Mouse (Mus musculus) retina, postnatal 1 day (tissue): ENCODE results near the gene Taar7e.
"Not testable (repeated sequence)": the region's sequence is repeated elsewhere in the genome, so short reads cannot be mapped to it uniquely, and the experiment has no call there.

ENCODE experiments used
- DNase-seq: peaks from one replicate; pipeline ENCODE4 v3.0.0-alpha.2; 2012

Gene Taar7e

GRCm38 (mm10) chr10:24037314-24037713 is at the start of gene Taar7e:
Gene Taar7e (plus strand): TSS chr10:24037614.
- peak; percentile 52 for DNase-seq

GRCm38 (mm10) chr10:23993381-23993780 is 44.0 kb upstream of the Taar7e start, which contains the start of gene Taar7a:
Gene Taar7a (minus strand): TSS chr10:23993481.
- no peak for DNase-seq

- no peak for DNase-seq
These were observed 37.8 kb upstream of the Taar7e start, which contains the start of gene Taar7b for GRCm38 (mm10) chr10:23999639-24000038. Gene Taar7b (plus strand): TSS chr10:23999939.

DNA sequence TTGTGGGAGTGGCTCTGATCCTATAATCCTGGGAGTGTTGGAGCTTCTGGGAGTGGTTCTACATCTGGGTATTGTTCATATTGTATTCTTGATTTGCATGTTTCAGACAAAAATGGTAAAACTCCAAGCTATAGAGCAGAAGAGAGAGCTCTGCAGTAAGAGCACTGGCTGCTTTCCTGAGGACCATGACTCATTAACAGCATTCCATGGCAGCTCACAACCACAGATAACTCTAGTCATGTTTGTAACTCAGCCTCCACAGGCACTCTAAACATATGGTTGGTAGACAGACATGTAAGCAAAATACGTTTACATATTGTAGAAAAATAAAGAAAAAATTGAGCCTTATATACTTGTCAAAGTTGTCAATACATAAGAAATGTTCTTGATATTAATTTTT is 31.0 kb upstream of the Taar7e start:
- no peak for DNase-seq

DNA sequence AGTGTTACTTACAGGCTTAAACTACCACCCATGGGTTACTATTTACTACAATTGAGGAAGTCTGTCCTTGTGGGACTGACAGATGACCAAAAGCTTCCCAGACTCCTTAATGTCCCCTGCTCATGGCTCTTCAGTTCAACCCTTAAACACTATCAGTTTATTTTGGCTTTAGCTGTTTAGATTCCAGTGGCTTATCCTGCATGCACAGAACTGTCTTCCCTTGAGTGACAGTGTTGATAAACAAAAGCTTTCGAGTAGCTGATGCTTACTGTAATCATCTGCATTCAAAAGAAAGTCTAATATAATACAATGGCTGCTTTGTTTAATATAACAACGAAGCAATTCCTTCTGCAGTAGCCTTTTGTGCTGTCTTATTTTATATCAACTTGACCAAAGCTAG is 30.4 kb upstream of the Taar7e start:
- DNase-seq: no peak

DNA sequence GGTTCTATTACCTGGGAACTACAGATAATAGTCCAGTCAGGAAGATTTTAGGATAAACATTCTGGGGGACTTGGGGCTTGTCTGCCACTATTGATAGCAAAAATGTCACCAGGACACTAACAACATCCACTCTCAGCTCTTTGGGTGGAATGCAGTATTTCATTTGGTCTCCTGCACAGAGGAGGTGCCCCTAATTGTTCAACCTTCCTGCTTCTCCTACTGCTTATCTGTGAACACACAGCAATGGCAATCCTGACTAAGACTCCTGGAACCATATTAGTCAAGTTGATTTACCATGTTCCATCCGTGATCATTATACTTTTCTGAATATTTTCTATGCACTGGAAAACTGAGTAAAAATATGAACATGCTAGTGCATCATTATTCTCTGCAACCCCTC is 29.3 kb upstream of the Taar7e start:
- no peak for DNase-seq

- no peak for DNase-seq
These were observed 10.5 kb upstream of the Taar7e start, which contains the start of gene Taar7d for GRCm38 (mm10) chr10:24026922-24027321. Gene Taar7d (plus strand): TSS chr10:24027222.

DNA sequence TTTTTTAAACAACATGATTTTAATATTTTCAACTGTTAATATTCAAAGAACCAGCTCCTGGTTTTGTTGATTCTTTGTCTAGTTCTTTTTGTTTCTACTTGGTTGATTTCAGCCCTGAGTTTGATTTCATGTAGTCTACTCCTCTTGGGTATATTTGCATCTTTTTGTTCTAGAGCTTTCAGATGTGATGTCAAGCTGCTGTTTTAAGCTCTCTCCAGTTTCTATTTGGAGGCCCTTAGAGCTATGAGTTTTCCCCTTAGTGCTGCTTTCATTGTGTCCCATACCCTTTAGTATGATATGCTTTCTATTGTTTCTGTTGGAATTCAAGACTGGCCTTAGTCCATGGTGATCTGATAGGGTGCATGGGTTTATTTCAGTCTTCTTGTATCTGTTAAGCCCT is 6.1 kb upstream of the Taar7e start:
- no peak for DNase-seq

- no peak for DNase-seq
These were observed 2.9 kb downstream of the Taar7e start for GRCm38 (mm10) chr10:24040120-24040869.

DNA sequence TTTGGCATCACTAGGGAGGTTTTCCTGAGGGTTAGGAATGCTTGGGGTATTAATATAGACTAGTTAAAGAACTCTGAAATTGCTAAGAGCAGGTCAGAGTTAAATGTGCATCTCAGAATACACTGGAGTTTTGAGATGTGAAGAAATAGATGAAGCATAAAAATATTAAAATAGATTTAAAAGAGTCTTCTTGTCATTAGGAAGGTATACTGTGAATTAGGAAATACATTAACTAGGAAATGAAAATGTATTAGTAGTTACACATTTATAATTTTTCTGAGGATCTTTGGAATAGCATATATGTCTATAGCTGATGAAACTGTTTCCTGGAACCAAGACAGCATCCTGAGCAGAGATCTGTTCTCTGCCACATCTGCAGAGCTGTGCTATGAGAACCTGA is 11.8 kb downstream of the Taar7e start, which contains the start of gene Taar7f:
Taar7f (plus strand) TSS at position 301 of the 400 bp plus-strand sequence.
- no peak for DNase-seq

DNA sequence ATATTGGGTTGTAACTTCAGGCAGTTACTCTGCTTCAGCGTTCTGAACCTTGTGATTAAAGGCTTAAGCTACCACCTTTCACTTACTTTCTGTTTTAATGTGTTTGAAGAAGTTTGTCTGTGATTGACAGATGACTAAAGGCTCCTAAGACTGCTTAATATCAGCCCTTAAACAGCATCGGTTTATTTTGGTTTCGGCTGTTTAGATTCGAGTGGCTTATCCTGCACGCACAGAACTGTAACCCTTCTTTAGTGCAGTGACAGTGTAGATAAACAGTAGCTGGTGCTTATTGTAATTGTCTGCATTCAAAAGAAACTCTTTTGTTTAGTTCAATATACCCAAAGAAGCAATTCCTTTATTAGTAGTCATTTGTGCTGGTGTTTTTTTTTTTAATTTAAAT is 14.6 kb downstream of the Taar7e start:
- DNase-seq: no peak

GRCm38 (mm10) chr10:24058986-24059385 is 21.6 kb downstream of the Taar7e start:
- DNase-seq: no peak

DNA sequence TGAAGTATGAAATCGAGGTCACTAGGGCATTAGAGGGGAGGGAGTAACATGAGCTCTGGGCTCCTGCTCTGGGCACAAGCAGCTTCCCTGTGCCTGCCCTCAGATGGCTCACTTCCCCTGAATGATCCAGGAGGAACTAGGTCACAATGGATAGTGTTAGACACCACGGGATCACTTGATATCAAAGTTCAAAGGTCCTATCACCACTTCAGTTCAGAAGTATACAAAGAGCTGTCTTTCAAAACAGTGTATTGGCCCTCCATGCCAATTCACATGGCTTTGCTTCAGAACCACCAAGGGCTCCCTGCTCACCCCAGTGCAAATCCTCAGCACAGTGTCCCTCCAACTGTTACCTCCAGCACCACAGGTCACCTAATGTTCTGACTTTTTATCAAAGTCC is 37.3 kb downstream of the Taar7e start:
- not testable (repeated sequence) for DNase-seq

DNA sequence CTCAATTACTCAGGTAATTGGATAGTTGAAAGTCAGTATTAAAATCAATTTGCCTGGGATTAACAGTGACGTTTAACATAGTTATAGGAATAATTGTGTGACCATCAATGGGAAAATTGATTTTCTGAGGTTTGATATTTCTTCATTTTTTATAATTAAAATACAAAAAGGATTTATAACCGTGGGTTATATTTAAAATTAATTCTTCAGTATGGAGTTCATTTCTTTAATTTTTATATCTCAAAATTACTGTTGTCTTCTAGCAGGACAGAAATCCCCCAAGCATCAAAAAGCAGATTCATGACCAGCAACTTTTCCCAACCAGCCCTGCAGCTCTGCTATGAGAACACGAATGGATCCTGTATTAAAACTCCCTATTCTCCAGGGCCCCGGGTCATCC is 38.8 kb downstream of the Taar7e start, which contains the start of gene Taar8a:
Taar8a (plus strand) TSS at position 301 of the 400 bp plus-strand sequence.
- DNase-seq: not testable (repeated sequence)

DNA sequence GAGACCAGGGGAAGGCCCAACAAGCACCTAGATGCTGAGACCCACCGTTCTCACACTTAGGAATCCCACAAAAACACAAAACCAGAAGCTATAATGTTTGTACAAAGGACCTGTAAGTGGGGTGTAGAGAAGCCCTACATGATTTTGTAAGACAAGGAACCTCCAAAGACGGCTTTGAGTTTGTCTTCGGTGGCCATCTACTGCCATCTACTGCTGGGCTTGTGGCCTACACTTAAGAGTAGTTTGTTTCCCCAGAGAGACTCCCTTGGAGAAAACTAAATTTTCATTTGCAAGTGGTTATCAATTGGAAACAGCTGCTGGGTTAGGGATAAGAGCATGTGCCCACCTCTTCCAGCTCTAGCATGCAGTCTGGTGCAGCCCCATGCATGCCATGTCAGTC is 42.8 kb downstream of the Taar7e start:
- DNase-seq: peak; percentile 41

- DNase-seq: no peak
These were observed 48.5 kb downstream of the Taar7e start for GRCm38 (mm10) chr10:24085936-24086335.

DNA sequence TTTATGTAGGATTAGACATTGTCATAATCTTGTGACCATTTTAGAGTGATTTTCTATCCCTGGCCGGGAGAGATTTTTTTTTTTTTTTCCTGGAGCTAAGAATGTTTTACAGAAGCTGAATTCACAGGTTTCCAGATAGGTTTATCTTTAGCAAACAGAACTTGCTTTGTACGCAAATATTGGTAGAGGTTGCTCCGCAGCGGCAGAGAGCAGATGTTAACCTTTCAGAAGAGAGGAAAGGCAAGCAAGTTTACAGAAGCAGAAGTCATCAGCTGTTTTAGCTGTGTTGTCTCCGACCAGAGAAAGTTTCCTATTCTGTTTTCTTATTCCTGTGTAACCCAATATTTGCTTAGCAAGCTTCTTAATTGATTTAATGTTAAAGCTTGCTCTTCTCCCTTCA is 49.1 kb downstream of the Taar7e start:
- DNase-seq: no peak

GRCm38 (mm10) chr10:24087168-24087567 is 49.8 kb downstream of the Taar7e start:
- no peak for DNase-seq
